Mouse (Mus musculus): ENCODE results near the gene Cdh1. TPM values are rescaled to one million over a fixed set of nuclear protein-coding genes. Genes with fewer than 3 reads are reported as not detected.

Cdh1 gene
- polyA plus RNA-seq, 1 experiment from 2014 or later, result 28.8 TPM

DNA sequence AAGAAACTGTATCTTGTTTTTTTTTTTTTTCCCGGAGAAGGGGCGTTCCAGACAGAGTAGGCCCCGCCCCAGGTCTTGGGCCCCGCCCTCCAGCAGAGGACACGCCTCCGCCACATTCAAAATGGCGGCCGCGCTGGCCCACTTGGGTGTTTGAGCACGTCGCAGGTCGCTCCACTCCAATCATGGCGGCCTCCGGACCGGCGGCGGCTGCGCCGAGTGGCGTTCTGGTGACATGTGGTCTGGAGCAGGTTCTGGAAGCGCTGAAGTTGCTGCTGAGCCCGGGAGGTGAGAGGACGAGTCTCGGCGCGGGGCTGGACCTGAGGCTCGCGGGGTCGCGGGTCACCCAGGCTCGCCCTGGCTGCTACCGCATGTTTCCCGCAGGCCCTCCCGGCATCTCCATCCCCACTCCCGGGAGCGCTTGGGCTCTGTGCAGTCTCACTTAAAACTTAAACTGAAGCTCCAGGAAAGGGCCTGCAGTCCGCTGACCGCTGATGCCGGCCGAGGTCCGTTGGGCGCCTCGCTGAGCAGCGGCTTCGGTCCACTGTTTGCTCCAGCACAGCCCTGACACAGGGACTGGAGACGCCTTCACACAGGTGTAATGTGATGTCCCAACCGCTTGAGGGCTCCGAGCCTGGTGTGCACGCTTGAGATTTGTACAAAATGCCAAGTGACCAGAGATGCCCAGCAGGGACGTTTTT is 80.0 kb downstream of the Cdh1 start, which contains the start of gene Tango6:
Gene Tango6 (plus strand): TSS at position 98 of the 698 bp plus-strand sequence.
- peak; percentile 96 for ATAC-seq

DNA sequence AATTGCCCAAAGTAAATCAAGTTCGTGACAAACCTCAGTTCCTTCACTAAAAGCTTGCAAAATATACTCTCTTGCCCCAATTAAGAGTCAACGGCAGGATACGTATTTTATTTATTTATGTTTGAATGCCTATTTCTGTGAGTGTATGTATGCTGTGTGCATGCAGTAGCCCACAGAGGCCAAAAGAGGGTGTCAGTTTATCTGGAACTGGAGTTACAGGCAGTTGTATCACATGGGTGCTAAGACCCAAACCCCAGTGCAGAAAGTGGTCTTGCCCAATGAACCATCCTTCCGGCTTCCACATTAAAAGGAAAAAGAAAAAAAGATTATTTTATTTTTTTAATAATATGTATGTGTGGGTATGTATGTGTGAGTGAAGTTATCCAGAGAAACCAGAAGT is 81.2 kb downstream of the Cdh1 start:
- Histone ChIP-seq H3K36me3 (replicated peaks; ENCODE audit: insufficient read depth, low read length) (no peaks in the 10 kb centered on the region; the same call in 1 of the 2 replicates), H3K27me3 (ENCODE audit: insufficient read depth, low read length) (no peaks in the 10 kb centered on the region), H3K4me2 (ENCODE audit: low read depth, low read length) (no peak overlapping the region), H3K9me3 (ENCODE audit: low read length) (no peaks in the 10 kb centered on the region), H3K4me3 (ENCODE audit: low read depth, low read length) (no peak overlapping the region), H3K9ac (replicated peaks) (no peak overlapping the region), H3K4me1 (ENCODE audit: insufficient read depth) (no peaks in the 10 kb centered on the region; the same call in 1 of the 2 replicates), H3K27ac (ENCODE audit: low read depth) (no peak overlapping the region)
- ATAC-seq (no peak), DNase-seq (no peak)
- TF ChIP-seq CTCF (IDR thresholded peaks at IDR 0.05; ENCODE audit: low read depth) (no peak), EP300 (IDR thresholded peaks at IDR 0.05; ENCODE audit: low read depth) (no peak)
- 88% methylated on average over 4 of the region's 4 CpGs for WGBS (ENCODE audit: insufficient replicate concordance)

More for the DNA sequence above, 80.0 kb downstream of the Cdh1 start, which contains the start of gene Tango6:
- WGBS (ENCODE audit: insufficient replicate concordance), result 1% methylated on average over 48 of the region's 50 CpGs
- peak within 1 kb of the TSS; percentile 71 for H3K4me2 ChIP-seq (ENCODE audit: low read depth, low read length)
- H3K4me3 ChIP-seq (ENCODE audit: low read depth, low read length), result peak within 1 kb of the TSS; percentile 71
- TF ChIP-seq CTCF (IDR thresholded peaks at IDR 0.05; ENCODE audit: low read depth), result peak; percentile 79
- no peak for TF ChIP-seq EP300 (IDR thresholded peaks at IDR 0.05; ENCODE audit: low read depth)
- H3K36me3 ChIP-seq (replicated peaks; ENCODE audit: insufficient read depth, low read length), result no peaks in the 10 kb centered on the region
- no peaks in the 10 kb centered on the region for H3K27me3 ChIP-seq (ENCODE audit: insufficient read depth, low read length)
- peak; percentile 91 for DNase-seq
- no peaks in the 10 kb centered on the region for H3K9me3 ChIP-seq (ENCODE audit: low read length)
- peak within 1 kb of the TSS; percentile 72 for H3K9ac ChIP-seq (replicated peaks)
- no peaks in the 10 kb centered on the region; the same call in 1 of the 2 replicates for H3K4me1 ChIP-seq (ENCODE audit: insufficient read depth)
- H3K27ac ChIP-seq (ENCODE audit: low read depth), result peak within 1 kb of the TSS; percentile 87

GRCm38 (mm10) chr8:106687479-106687878 is 84.3 kb downstream of the Cdh1 start:
- Histone ChIP-seq H3K9ac (replicated peaks) (no peak overlapping the region), H3K36me3 (replicated peaks; ENCODE audit: insufficient read depth, low read length) (no peaks in the 10 kb centered on the region; the same call in 1 of the 2 replicates), H3K4me3 (ENCODE audit: low read depth, low read length) (no peak overlapping the region), H3K27me3 (ENCODE audit: insufficient read depth, low read length) (no peaks in the 10 kb centered on the region), H3K4me1 (ENCODE audit: insufficient read depth) (no peaks in the 10 kb centered on the region; the same call in 1 of the 2 replicates), H3K27ac (ENCODE audit: low read depth) (no peak overlapping the region), H3K9me3 (ENCODE audit: low read length) (no peaks in the 10 kb centered on the region), H3K4me2 (ENCODE audit: low read depth, low read length) (no peak overlapping the region)
- ATAC-seq (no peak), DNase-seq (no peak)
- under 1% methylated on average over 4 of the region's 4 CpGs for WGBS (ENCODE audit: insufficient replicate concordance)
- TF ChIP-seq EP300 (IDR thresholded peaks at IDR 0.05; ENCODE audit: low read depth), result no peak
- TF ChIP-seq CTCF (IDR thresholded peaks at IDR 0.05; ENCODE audit: low read depth), result peak; percentile 77

DNA sequence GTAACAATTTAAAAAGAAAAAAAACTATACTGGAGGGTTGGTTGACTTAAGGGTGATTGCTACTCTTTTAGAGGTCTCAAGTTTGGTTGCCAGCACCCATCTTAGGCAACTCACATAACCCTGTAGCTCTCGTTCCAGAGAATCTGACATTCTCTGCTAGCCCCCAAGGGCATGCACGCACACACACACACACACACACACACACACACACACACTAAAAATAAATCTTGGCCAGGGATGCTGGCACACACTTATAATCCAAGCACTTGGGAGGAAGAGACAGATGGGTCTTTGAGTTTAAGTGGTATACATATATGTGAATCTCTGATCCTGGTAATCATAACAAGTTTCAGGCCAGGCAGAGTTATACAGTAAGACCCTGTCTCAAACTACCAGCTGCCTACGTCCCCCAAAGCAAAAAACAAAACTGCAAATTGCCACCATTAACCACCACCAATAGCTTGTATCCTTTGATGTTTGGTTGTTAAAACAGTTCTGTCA is 94.6 kb downstream of the Cdh1 start:
- H3K9me3 ChIP-seq (ENCODE audit: low read length), result no peaks in the 10 kb centered on the region
- TF ChIP-seq CTCF (IDR thresholded peaks at IDR 0.05; ENCODE audit: low read depth), result no peak
- no peak for TF ChIP-seq EP300 (IDR thresholded peaks at IDR 0.05; ENCODE audit: low read depth)
- ATAC-seq (no peak), DNase-seq (no peak)
- H3K4me1 ChIP-seq (ENCODE audit: insufficient read depth), result no peaks in the 10 kb centered on the region
- no peak overlapping the region for H3K4me3 ChIP-seq (ENCODE audit: low read depth, low read length)
- no peaks in the 10 kb centered on the region for H3K27me3 ChIP-seq (ENCODE audit: insufficient read depth, low read length)
- H3K36me3 ChIP-seq (replicated peaks; ENCODE audit: insufficient read depth, low read length), result peaks cover 22% of the 10 kb centered on the region
- 78% methylated on average over 3 of the region's 3 CpGs for WGBS (ENCODE audit: insufficient replicate concordance)
- no peak overlapping the region for H3K27ac ChIP-seq (ENCODE audit: low read depth)
- H3K4me2 ChIP-seq (ENCODE audit: low read depth, low read length), result no peak overlapping the region
- no peak overlapping the region for H3K9ac ChIP-seq (replicated peaks)

- no peaks in the 10 kb centered on the region for H3K9me3 ChIP-seq (ENCODE audit: low read length)
- H3K4me3 ChIP-seq (ENCODE audit: low read depth, low read length), result no peak overlapping the region
- WGBS (ENCODE audit: insufficient replicate concordance), result 65% methylated on average over 5 of the region's 5 CpGs
- no peaks in the 10 kb centered on the region for H3K4me1 ChIP-seq (ENCODE audit: insufficient read depth)
- ATAC-seq, result no peak
- no peak for TF ChIP-seq EP300 (IDR thresholded peaks at IDR 0.05; ENCODE audit: low read depth)
- TF ChIP-seq CTCF (IDR thresholded peaks at IDR 0.05; ENCODE audit: low read depth), result peak; percentile 89
- peaks cover 18% of the 10 kb centered on the region for H3K36me3 ChIP-seq (replicated peaks; ENCODE audit: insufficient read depth, low read length)
- peak; percentile 77 for DNase-seq
- H3K27me3 ChIP-seq (ENCODE audit: insufficient read depth, low read length), result no peaks in the 10 kb centered on the region
- no peak overlapping the region for H3K4me2 ChIP-seq (ENCODE audit: low read depth, low read length)
- no peak overlapping the region for H3K9ac ChIP-seq (replicated peaks)
- H3K27ac ChIP-seq (ENCODE audit: low read depth), result no peak overlapping the region
These were observed 96.4 kb downstream of the Cdh1 start for GRCm38 (mm10) chr8:106699588-106699987.

DNA sequence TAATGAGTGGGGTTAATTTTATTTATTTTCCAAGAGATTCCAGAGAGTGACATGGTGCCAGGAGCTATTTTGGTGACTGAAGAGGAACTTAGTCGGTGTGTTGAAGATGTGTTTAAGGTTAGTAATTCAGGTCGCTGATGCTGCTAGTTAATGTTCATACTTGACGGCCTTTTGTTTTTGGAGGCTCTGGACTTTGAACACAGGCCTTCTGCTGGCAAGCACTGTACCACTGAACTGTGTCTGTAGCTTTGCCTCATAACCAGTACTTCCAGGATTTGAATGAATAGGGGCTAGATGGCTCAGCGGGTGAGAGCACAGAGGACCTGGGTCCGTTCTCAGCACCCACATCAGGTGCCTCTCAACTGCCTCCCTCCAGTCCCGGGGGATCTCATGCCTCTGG is 97.0 kb downstream of the Cdh1 start:
- H3K4me3 ChIP-seq (ENCODE audit: low read depth, low read length), result no peak overlapping the region
- peaks cover 18% of the 10 kb centered on the region for H3K36me3 ChIP-seq (replicated peaks; ENCODE audit: insufficient read depth, low read length)
- 73% methylated on average over 6 of the region's 6 CpGs for WGBS (ENCODE audit: insufficient replicate concordance)
- no peak overlapping the region for H3K9ac ChIP-seq (replicated peaks)
- TF ChIP-seq EP300 (IDR thresholded peaks at IDR 0.05; ENCODE audit: low read depth), result no peak
- no peak for TF ChIP-seq CTCF (IDR thresholded peaks at IDR 0.05; ENCODE audit: low read depth)
- no peaks in the 10 kb centered on the region for H3K4me1 ChIP-seq (ENCODE audit: insufficient read depth)
- DNase-seq (no peak), ATAC-seq (no peak)
- no peaks in the 10 kb centered on the region for H3K9me3 ChIP-seq (ENCODE audit: low read length)
- no peak overlapping the region for H3K4me2 ChIP-seq (ENCODE audit: low read depth, low read length)
- no peaks in the 10 kb centered on the region for H3K27me3 ChIP-seq (ENCODE audit: insufficient read depth, low read length)
- H3K27ac ChIP-seq (ENCODE audit: low read depth), result no peak overlapping the region
